Mouse (Mus musculus) inflammation-experienced regulatory T-cells, adult 6 months (primary cell): ENCODE results near the gene Idi2. TPM values are rescaled to one million over a fixed set of nuclear protein-coding genes. Genes with fewer than 3 reads are reported as not detected.
"Not testable (repeated sequence)": the region's sequence is repeated elsewhere in the genome, so short reads cannot be mapped to it uniquely, and the experiment has no call there.

ENCODE experiments used
- ATAC-seq: one replicate; pipeline ENCODE4 v1.8.0; 2017
- polyA plus RNA-seq, 3 experiments: library from polyadenylated mRNA; unstranded; fragments of 100-300 nt; shearing (Covaris generic); gene quantifications; one replicate each; pipeline ENCODE4 v1.2.1; 2017

Gene Idi2
- polyA plus RNA-seq, 3 experiments from 2014 or later, result not detected

DNA sequence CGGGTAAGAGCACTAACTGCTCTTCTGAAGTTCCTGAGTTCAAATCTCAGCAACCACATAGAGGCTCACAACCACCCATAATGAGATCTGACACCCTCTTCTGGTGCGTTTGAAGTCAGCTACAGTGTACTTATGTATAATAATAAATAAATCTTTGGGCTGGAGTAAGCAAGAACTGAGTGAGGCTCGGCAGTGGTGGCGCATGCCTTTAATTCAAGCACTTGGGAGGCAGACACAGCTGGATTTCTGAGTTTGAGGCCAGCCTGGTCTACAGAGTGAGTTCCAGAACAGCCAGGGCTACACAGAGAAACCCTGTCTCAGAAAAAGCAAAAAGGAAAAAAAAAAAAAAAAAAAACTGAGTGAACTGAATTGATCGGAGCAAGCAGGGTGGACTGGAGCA is 44.6 kb downstream of the Idi2 start:
- not testable (repeated sequence) for ATAC-seq

GRCm38 (mm10) chr13:8999464-8999863 is 46.8 kb downstream of the Idi2 start:
- ATAC-seq, result no peak

DNA sequence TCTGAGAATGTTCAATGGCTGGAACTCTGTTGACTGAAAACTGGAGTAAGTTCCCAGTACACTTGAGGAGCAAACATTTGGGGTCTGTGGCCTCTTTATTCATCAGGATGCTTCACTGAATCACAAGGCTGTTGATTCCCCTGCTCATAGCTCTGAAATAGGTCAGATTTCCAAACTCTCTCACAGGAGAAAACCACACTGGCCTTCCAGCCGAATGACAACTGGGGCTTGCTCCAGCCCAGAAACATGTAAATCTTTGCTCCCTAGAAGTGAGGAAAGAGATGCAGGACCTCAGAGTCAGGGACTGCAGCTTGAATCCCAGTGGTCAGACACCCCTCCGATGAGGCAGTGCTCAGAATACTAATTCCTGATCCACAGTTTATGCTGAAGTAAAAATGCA is 50.6 kb downstream of the Idi2 start:
- no peak for ATAC-seq

Other genes with a start within 250 kb of the Idi2 start
- 10 to 100 TPM; 40.5 to 53.5 (median 41.2) TPM for gene Wdr37, start 81.0 kb upstream of the Idi2 start, polyA plus RNA-seq
- 10 to 100 TPM; 23.3 to 55.0 (median 32.2) TPM for gene Idi1, start 67.4 kb upstream of the Idi2 start, polyA plus RNA-seq
- gene Gm9745, start 4.6 kb upstream of the Idi2 start, polyA plus RNA-seq, result not detected
- gene Gtpbp4, start 43.2 kb downstream of the Idi2 start, polyA plus RNA-seq, result 10 to 100 TPM; 62.9 to 90.5 (median 81.1) TPM
- gene Larp4b, start 141.0 kb downstream of the Idi2 start, polyA plus RNA-seq, result 10 to 100 TPM; 33.8 to 37.2 (median 35.0) TPM